Mouse (Mus musculus) ES-E14 (cell line): ENCODE results near the gene Gps1. TPM values are rescaled to one million over a fixed set of nuclear protein-coding genes. Genes with fewer than 3 reads are reported as not detected.

Experiments
- DNase-seq: peaks from one replicate; pipeline ENCODE4 v3.0.0-alpha.2; 2013; ENCODE audit warnings: low read depth, low spot score
- H3K27ac ChIP-seq: 2 replicates; pipeline ENCODE4 v1.5.1; 2012; ENCODE audit warnings: low read depth, mild to moderate bottlenecking, low read length, moderate library complexity, mixed read lengths; ENCODE audit not compliant: poor library complexity, insufficient read depth, severe bottlenecking
- H3K36me3 ChIP-seq: 2 replicates; pipeline ENCODE4 v1.6.1; 2012; ENCODE audit warnings: mild to moderate bottlenecking, low read length, moderate library complexity, mixed read lengths; ENCODE audit not compliant: control insufficient read depth, poor library complexity, insufficient read depth, severe bottlenecking
- H3K4me1 ChIP-seq, 2 experiments: fragments of 150-350 bp in 1 of 2; sonication (generic) in 1 of 2; 2 replicates each; pipeline ENCODE4 v1.6.1; 2012; ENCODE audit warnings: low read length in 2 of 2, mild to moderate bottlenecking in 1 of 2, mixed read lengths in 1 of 2; ENCODE audit not compliant: control insufficient read depth in 2 of 2, insufficient read depth in 2 of 2, poor library complexity in 1 of 2
- H3K4me3 ChIP-seq, 2 experiments: fragments of 150-350 bp in 1 of 2; sonication (generic) in 1 of 2; 2 replicates each; pipeline ENCODE4 v1.5.1; 2012; ENCODE audit warnings: low read length in 2 of 2, low read depth in 1 of 2, mild to moderate bottlenecking in 1 of 2, mixed read lengths in 1 of 2; ENCODE audit not compliant: insufficient read depth in 1 of 2, poor library complexity in 1 of 2, severe bottlenecking in 1 of 2
- H3K9ac ChIP-seq: 2 replicates; pipeline ENCODE4 v1.6.1; 2012; ENCODE audit warnings: low read depth, mild to moderate bottlenecking, low read length, mixed read lengths; ENCODE audit not compliant: poor library complexity, insufficient read depth, severe bottlenecking
- H3K9me3 ChIP-seq: fragments of 150-350 bp; sonication (generic); 2 replicates; pipeline ENCODE4 v1.6.1; 2012; ENCODE audit warnings: low read depth, mild to moderate bottlenecking, low read length; ENCODE audit not compliant: control insufficient read depth, insufficient read depth
- CHD2 ChIP-seq: IDR thresholded peaks from 2 replicates; pipeline ENCODE4 v1.6.1; 2014; ENCODE audit warnings: mild to moderate bottlenecking, low read depth, low read length, inconsistent platforms
- HCFC1 ChIP-seq: IDR thresholded peaks from 2 replicates; pipeline ENCODE4 v1.6.1; 2012; ENCODE audit warnings: low read length, inconsistent platforms, borderline replicate concordance; ENCODE audit not compliant: insufficient read depth
- MAFK ChIP-seq: IDR thresholded peaks from 2 replicates; pipeline ENCODE4 v1.6.1; 2014; ENCODE audit warnings: mild to moderate bottlenecking, low read depth, low read length, inconsistent platforms; ENCODE audit not compliant: insufficient read depth
- ZC3H11A ChIP-seq: IDR thresholded peaks from 2 replicates; pipeline ENCODE4 v1.6.1; 2012; ENCODE audit warnings: low read depth, mild to moderate bottlenecking, inconsistent platforms, low read length, borderline replicate concordance
- ZNF384 ChIP-seq: IDR thresholded peaks from 2 replicates; pipeline ENCODE4 v1.6.1; 2012; ENCODE audit warnings: low read depth, low read length, inconsistent platforms
- in situ Hi-C, 2 experiments: fragments of 600-800 bp; cut with MboI; formaldehyde crosslinking; loops; one replicate each; pipeline ENCODE4 v1.15.1; 2025; ENCODE audit warnings: low sequenced_read_pairs in 2 of 2, inconsistent platforms in 1 of 2; ENCODE audit not compliant: unreplicated experiment in 2 of 2
- total RNA-seq: library from RNA; depleted of rRNA; stranded (reverse); fragments of 300-350 nt; gene quantifications from 2 replicates; pipeline ENCODE4 v1.2.3, GENCODE M21; 2012; rRNA removed

The Gps1 gene
- 289 and 378 TPM in 2 replicates for total RNA-seq

- in situ Hi-C loops: no loop called here
- DNase-seq: peak; percentile 55
- TF ChIP-seq HCFC1 (peak; percentile 54; the same call in 1 of the 2 replicates), CHD2 (no peak), MAFK (no peak)
- H3K9ac ChIP-seq: peak within 1 kb of the TSS; percentile 82
- peak within 1 kb of the TSS; percentile 8; the same call in 1 of the 2 replicates for H3K27ac ChIP-seq
- peaks cover 13 to 18% of the 10 kb centered on the region in 2 experiments for H3K4me1 ChIP-seq
- H3K36me3 ChIP-seq: peaks cover 33% of the 10 kb centered on the region
- no peaks in the 10 kb centered on the region for H3K9me3 ChIP-seq
- H3K4me3 ChIP-seq: peak within 1 kb of the TSS; percentile 80 to 98
Observed at GRCm38 (mm10) chr11:120784064-120784791, at the start of gene Gps1, which contains the start of gene Rfng. Gene Gps1 (plus strand): TSS chr11:120784272. Gene Rfng (minus strand): TSS chr11:120784207.

- in situ Hi-C loops: no loop called here
- DNase-seq: no peak
- Histone ChIP-seq H3K9ac (no peak overlapping the region), H3K4me1 (peaks cover 0 to 5% of the 10 kb centered on the region in 2 experiments; a peak in 1 of 4 replicates), H3K27ac (no peak overlapping the region), H3K4me3 (no peak overlapping the region), H3K36me3 (no peaks in the 10 kb centered on the region), H3K9me3 (no peaks in the 10 kb centered on the region)
- TF ChIP-seq ZC3H11A (no peak), HCFC1 (no peak), CHD2 (no peak), ZNF384 (no peak), MAFK (no peak)
Observed at GRCm38 (mm10) chr11:120736424-120736823, 47.6 kb upstream of the Gps1 start.

GRCm38 (mm10) chr11:120740981-120741380, 43.1 kb upstream of the Gps1 start:
- no peak for DNase-seq
- Histone ChIP-seq H3K9me3 (no peaks in the 10 kb centered on the region), H3K4me1 (peaks cover 0 to 3% of the 10 kb centered on the region in 2 experiments; a peak in 1 of 4 replicates), H3K9ac (no peak overlapping the region), H3K27ac (no peak overlapping the region), H3K4me3 (no peak overlapping the region), H3K36me3 (no peaks in the 10 kb centered on the region)
- in situ Hi-C loops: no loop called here
- TF ChIP-seq ZC3H11A (no peak), ZNF384 (no peak), HCFC1 (no peak), CHD2 (no peak), MAFK (no peak)

- Histone ChIP-seq H3K4me3 (no peak overlapping the region), H3K4me1 (no peaks in the 10 kb centered on the region), H3K36me3 (no peaks in the 10 kb centered on the region), H3K9ac (no peak overlapping the region), H3K9me3 (no peaks in the 10 kb centered on the region), H3K27ac (no peak overlapping the region)
- TF ChIP-seq ZC3H11A (no peak), CHD2 (no peak), MAFK (no peak), HCFC1 (no peak), ZNF384 (no peak)
- no peak for DNase-seq
- in situ Hi-C loops: no loop called here
Observed at GRCm38 (mm10) chr11:120744121-120744701, 39.9 kb upstream of the Gps1 start.
